Mouse (Mus musculus) spleen, adult 2 months (tissue): Measurements from ENCODE around the gene Dock11. TPM values are rescaled to one million over a fixed set of nuclear protein-coding genes. Genes with fewer than 3 reads are reported as not detected.

Experiments used
- DNase-seq, 2 experiments: peaks; one replicate each; pipeline versions ENCODE4 v3.0.0 to v3.0.0-alpha.2; 2012 to 2021; ENCODE audit warnings: low spot score in 2 of 2, low read depth in 1 of 2
- H3K27ac ChIP-seq: fragments of 200-500 bp; 2 replicates; pipeline ENCODE4 v1.5.1; 2012; ENCODE audit warnings: low read length, inconsistent platforms; ENCODE audit not compliant: insufficient read depth
- H3K27me3 ChIP-seq: fragments of 200-500 bp; 2 replicates; pipeline ENCODE4 v1.6.1; 2012; ENCODE audit warnings: mild to moderate bottlenecking, moderate library complexity, low read length, inconsistent platforms; ENCODE audit not compliant: control insufficient read depth, insufficient read depth
- H3K36me3 ChIP-seq: fragments of 200-500 bp; 2 replicates; pipeline ENCODE4 v1.6.1; 2012; ENCODE audit warnings: mild to moderate bottlenecking, low read length, inconsistent platforms; ENCODE audit not compliant: control insufficient read depth, insufficient read depth
- H3K4me1 ChIP-seq: fragments of 200-500 bp; 2 replicates; pipeline ENCODE4 v1.6.1; 2011; ENCODE audit warnings: inconsistent platforms; ENCODE audit not compliant: control insufficient read depth, insufficient read depth, insufficient read length
- H3K4me3 ChIP-seq: fragments of 200-500 bp; 2 replicates; pipeline ENCODE4 v1.5.1; 2011; ENCODE audit warnings: mild to moderate bottlenecking, inconsistent platforms; ENCODE audit not compliant: insufficient read depth, insufficient read length; ENCODE audit errors: extremely low read depth
- CTCF ChIP-seq: fragments of 200-500 bp; IDR thresholded peaks from 2 replicates; pipeline ENCODE4 v1.5.1; 2011; ENCODE audit warnings: mild to moderate bottlenecking, inconsistent platforms; ENCODE audit not compliant: insufficient read depth, insufficient read length, insufficient replicate concordance; ENCODE audit errors: extremely low read depth
- POLR2A ChIP-seq: fragments of 200-500 bp; IDR thresholded peaks from 2 replicates; pipeline ENCODE4 v1.6.1; 2011; ENCODE audit warnings: low read depth, low read length, inconsistent platforms
- WGBS: fragments of 180-500 bp; shearing (Covaris S2); methylation state at CpG from one replicate; pipeline ENCODE4 v1.1.7; 2018; 5-methylcytosine and 5-hydroxymethylcytosine counted together
- polyA plus RNA-seq: library from polyadenylated mRNA; depleted of rRNA; stranded (reverse); fragments of >200 nt; gene quantifications from 2 replicates; pipeline ENCODE4 v1.2.3, GENCODE M21; 2012

The Dock11 gene
- polyA plus RNA-seq, 1 experiment, result 4.5 TPM

DNA sequence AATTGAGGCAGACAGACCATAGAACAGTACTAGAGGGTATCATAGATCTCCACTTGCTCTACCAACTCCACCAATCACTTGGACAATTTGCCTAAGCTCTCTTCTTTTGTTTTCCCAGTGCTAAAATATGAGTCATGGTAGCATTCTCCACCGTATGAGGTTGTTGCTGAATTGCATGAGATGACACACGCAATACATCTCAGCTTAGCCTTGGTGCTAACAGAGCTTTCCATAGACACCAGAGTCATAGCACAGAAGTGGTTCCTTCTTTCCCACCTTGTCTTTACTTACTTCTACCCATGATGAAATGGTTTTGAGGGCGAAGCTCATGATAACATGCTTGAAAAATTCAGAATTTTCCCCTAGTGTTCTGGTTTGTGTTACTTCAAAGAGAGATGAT, 33.3 kb downstream of the Dock11 start:
- Histone ChIP-seq H3K36me3 (no peaks in the 10 kb centered on the region), H3K4me3 (no peak overlapping the region), H3K27ac (no peak overlapping the region), H3K4me1 (peaks cover 4% of the 10 kb centered on the region), H3K27me3 (no peaks in the 10 kb centered on the region)
- no peak for DNase-seq
- 88% methylated on average over 3 of the region's 3 CpGs for WGBS
- no peak for TF ChIP-seq CTCF
- no peak for TF ChIP-seq POLR2A

- no peaks in the 10 kb centered on the region for H3K27me3 ChIP-seq
- H3K4me3 ChIP-seq, result no peak overlapping the region
- TF ChIP-seq POLR2A (no peak), CTCF (no peak)
- 21% methylated on average over 1 of the region's 1 CpGs for WGBS
- H3K27ac ChIP-seq, result no peak overlapping the region
- peaks cover 5% of the 10 kb centered on the region for H3K4me1 ChIP-seq
- no peak for DNase-seq
- no peaks in the 10 kb centered on the region for H3K36me3 ChIP-seq
Measured at GRCm38 (mm10) chrX:35924705-35925264, 36.2 kb downstream of the Dock11 start.

DNA sequence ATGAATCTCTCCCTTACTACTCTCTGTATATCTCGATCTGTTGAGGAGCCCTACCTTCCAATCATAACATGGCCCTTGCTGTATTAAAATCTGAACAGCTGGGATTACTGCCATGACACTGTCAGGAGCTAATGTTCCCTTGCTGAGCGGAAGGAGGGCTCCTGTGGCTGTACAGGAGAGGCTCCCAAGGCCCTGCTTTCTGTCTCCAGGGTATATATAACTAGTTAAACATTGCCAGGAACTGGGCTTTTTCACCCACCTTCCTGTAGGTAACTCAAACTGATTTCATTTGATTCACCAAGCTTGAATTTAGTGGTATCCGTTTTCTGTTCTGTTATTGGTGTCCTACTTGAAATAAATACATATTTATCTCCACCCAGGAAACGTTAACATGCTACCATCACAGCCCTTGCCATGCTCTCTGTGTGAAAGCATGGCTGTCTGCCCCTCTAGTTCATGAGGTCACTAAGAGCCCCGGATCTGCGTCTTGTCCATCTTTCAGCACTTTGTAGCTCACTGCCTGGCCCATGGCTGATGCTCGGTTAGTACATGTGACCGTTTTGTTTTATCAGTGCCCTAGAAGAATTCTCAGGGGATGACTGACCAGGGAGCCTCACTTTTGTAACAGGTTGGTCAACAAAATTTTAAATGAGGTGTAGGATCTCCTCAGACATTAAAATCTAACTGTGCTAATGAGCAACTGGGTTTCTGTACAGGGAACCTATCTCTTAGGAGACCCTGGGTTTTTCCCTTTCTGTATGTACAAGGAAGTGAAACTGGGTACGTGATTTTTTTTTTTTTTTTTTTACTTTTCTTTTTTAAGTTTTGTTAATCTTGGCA, 41.7 kb downstream of the Dock11 start:
- Histone ChIP-seq H3K36me3 (no peaks in the 10 kb centered on the region), H3K4me1 (peaks cover 16% of the 10 kb centered on the region; the same call in 1 of the 2 replicates), H3K27ac (peak overlapping the region; percentile 85), H3K4me3 (no peak overlapping the region; the same call in 1 of the 2 replicates), H3K27me3 (no peaks in the 10 kb centered on the region)
- 58% methylated on average over 9 of the region's 9 CpGs for WGBS
- peak in 1 of 2 experiments; percentile 26 for DNase-seq
- TF ChIP-seq CTCF (no peak), POLR2A (no peak)

GRCm38 (mm10) chrX:35930934-35931406, 42.3 kb downstream of the Dock11 start:
- DNase-seq, result peak in 1 of 2 experiments; percentile 14
- H3K27me3 ChIP-seq, result no peaks in the 10 kb centered on the region
- peaks cover 16% of the 10 kb centered on the region; the same call in 1 of the 2 replicates for H3K4me1 ChIP-seq
- no peaks in the 10 kb centered on the region for H3K36me3 ChIP-seq
- H3K4me3 ChIP-seq, result 0 out of 2 replicates have a peak overlapping the region, but pooled peaks have one; percentile 4
- H3K27ac ChIP-seq, result peak overlapping the region; percentile 82
- 41% methylated on average over 3 of the region's 3 CpGs for WGBS
- TF ChIP-seq POLR2A (no peak), CTCF (no peak)

- Histone ChIP-seq H3K36me3 (no peaks in the 10 kb centered on the region), H3K27ac (no peak overlapping the region), H3K4me3 (no peak overlapping the region), H3K27me3 (no peaks in the 10 kb centered on the region), H3K4me1 (peaks cover 16% of the 10 kb centered on the region; the same call in 1 of the 2 replicates)
- 75% methylated on average over 1 of the region's 1 CpGs for WGBS
- no peak for TF ChIP-seq CTCF
- no peak for TF ChIP-seq POLR2A
- no peak for DNase-seq
Measured at GRCm38 (mm10) chrX:35931945-35932344, 43.3 kb downstream of the Dock11 start.

GRCm38 (mm10) chrX:35932952-35933351, 44.3 kb downstream of the Dock11 start:
- peaks cover 16% of the 10 kb centered on the region; the same call in 1 of the 2 replicates for H3K4me1 ChIP-seq
- H3K27me3 ChIP-seq, result no peaks in the 10 kb centered on the region
- H3K36me3 ChIP-seq, result no peaks in the 10 kb centered on the region
- DNase-seq, result no peak
- TF ChIP-seq POLR2A (no peak), CTCF (no peak)
- H3K4me3 ChIP-seq, result no peak overlapping the region
- no peak overlapping the region for H3K27ac ChIP-seq

DNA sequence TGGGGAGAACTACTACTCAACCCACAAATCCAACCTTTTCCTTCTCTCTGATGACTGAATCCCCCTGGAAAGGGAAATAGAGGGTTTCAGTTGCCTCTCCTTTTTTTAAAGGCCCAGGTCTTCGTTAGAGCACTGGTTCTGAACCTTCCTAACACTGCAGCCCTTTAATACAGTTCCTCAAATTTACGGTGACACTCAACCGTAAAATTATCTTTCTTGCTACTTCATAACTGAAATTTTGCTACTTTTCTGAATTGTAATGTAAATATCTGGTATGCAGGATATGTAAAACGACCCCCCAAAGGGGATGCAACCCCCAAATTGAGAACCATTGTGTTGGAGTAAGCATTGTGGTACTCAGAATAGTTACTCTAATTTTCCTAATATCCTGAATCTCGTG, 49.5 kb downstream of the Dock11 start:
- Histone ChIP-seq H3K4me1 (peaks cover 7% of the 10 kb centered on the region; the same call in 1 of the 2 replicates), H3K27me3 (no peaks in the 10 kb centered on the region), H3K4me3 (no peak overlapping the region), H3K27ac (no peak overlapping the region), H3K36me3 (no peaks in the 10 kb centered on the region)
- DNase-seq, result no peak
- TF ChIP-seq CTCF, result no peak
- no peak for TF ChIP-seq POLR2A
- 34% methylated on average over 5 of the region's 5 CpGs for WGBS
